Mouse (Mus musculus): ENCODE measurements around the gene Btbd11.

The Btbd11 gene

GRCm38 (mm10) chr10:85386605-85387218 lies at the start of gene Btbd11:
Btbd11 (plus strand) TSS chr10:85386814.
- peak; percentile 74 to 78 for DNase-seq (ENCODE audit: low spot score in 2 of 2)

- DNase-seq (ENCODE audit: low spot score in 2 of 2), result no peak
These were observed 47.9 kb upstream of the Btbd11 start for GRCm38 (mm10) chr10:85338733-85339132.

GRCm38 (mm10) chr10:85341867-85342266 lies 44.7 kb upstream of the Btbd11 start:
- no peak for DNase-seq (ENCODE audit: low spot score in 2 of 2)

- no peak for DNase-seq (ENCODE audit: low spot score in 2 of 2)
These were observed 39.4 kb upstream of the Btbd11 start for GRCm38 (mm10) chr10:85347171-85347570.

- no peak for DNase-seq (ENCODE audit: low spot score in 2 of 2)
These were observed 34.1 kb upstream of the Btbd11 start for GRCm38 (mm10) chr10:85352505-85352904.

GRCm38 (mm10) chr10:85354270-85354669 lies 32.3 kb upstream of the Btbd11 start:
- DNase-seq (ENCODE audit: low spot score in 2 of 2), result no peak

GRCm38 (mm10) chr10:85359501-85360066 lies 27.0 kb upstream of the Btbd11 start:
- DNase-seq (ENCODE audit: low spot score in 2 of 2), result no peak

GRCm38 (mm10) chr10:85362766-85363442 lies 23.7 kb upstream of the Btbd11 start:
- DNase-seq (ENCODE audit: low spot score in 2 of 2), result peak in 1 of 2 experiments; percentile 2

- DNase-seq (ENCODE audit: low spot score in 2 of 2), result no peak
These were observed 19.7 kb upstream of the Btbd11 start for GRCm38 (mm10) chr10:85366876-85367275.

- DNase-seq (ENCODE audit: low spot score in 2 of 2), result no peak
These were observed 15.3 kb upstream of the Btbd11 start for GRCm38 (mm10) chr10:85371309-85371708.

- DNase-seq (ENCODE audit: low spot score in 2 of 2), result no peak
These were observed 14.5 kb upstream of the Btbd11 start for GRCm38 (mm10) chr10:85372108-85372507.

- no peak for DNase-seq (ENCODE audit: low spot score in 2 of 2)
These were observed 7.6 kb upstream of the Btbd11 start for GRCm38 (mm10) chr10:85378972-85379371.

- DNase-seq (ENCODE audit: low spot score in 2 of 2), result no peak
These were observed 3.6 kb upstream of the Btbd11 start for GRCm38 (mm10) chr10:85382981-85383380.

GRCm38 (mm10) chr10:85387219-85388070 lies 831 bp downstream of the Btbd11 start:
- peak; percentile 17 to 58 for DNase-seq (ENCODE audit: low spot score in 2 of 2)

- DNase-seq (ENCODE audit: low spot score in 2 of 2), result no peak
These were observed 1.6 kb downstream of the Btbd11 start for GRCm38 (mm10) chr10:85388071-85388750.

- no peak for DNase-seq (ENCODE audit: low spot score in 2 of 2)
These were observed 2.1 kb downstream of the Btbd11 start for GRCm38 (mm10) chr10:85388751-85389115.

- no peak for DNase-seq (ENCODE audit: low spot score in 2 of 2)
These were observed 2.9 kb downstream of the Btbd11 start for GRCm38 (mm10) chr10:85389286-85390139.

- DNase-seq (ENCODE audit: low spot score in 2 of 2), result no peak
These were observed 6.4 kb downstream of the Btbd11 start for GRCm38 (mm10) chr10:85393016-85393415.

- DNase-seq (ENCODE audit: low spot score in 2 of 2), result no peak
These were observed 7.9 kb downstream of the Btbd11 start for GRCm38 (mm10) chr10:85394558-85394957.

- DNase-seq (ENCODE audit: low spot score in 2 of 2), result no peak
These were observed 24.5 kb downstream of the Btbd11 start for GRCm38 (mm10) chr10:85411120-85411519.
